Mouse (Mus musculus) intestine, postnatal 0 days (tissue): ENCODE measurements around the gene Tor1a. TPM values are rescaled to one million over a fixed set of nuclear protein-coding genes. Genes with fewer than 3 reads are reported as not detected.

ENCODE experiments used
- ATAC-seq: fragments of 200-750 bp; cut with Nextera tagmentation; 2 replicates; pipeline ENCODE4 v1.8.0; 2017; ENCODE audit warnings: mild to moderate bottlenecking, moderate TSS enrichment, moderate library complexity
- H3K27ac ChIP-seq: fragments of 300-500 bp; sonication (generic); 2 replicates; pipeline ENCODE4 v1.5.1; 2014; ENCODE audit warnings: mild to moderate bottlenecking, low read depth, low read length, moderate library complexity
- H3K27me3 ChIP-seq: fragments of 300-500 bp; sonication (generic); replicated peaks from 2 replicates; pipeline ENCODE4 v1.6.1; 2014; ENCODE audit warnings: low read length, mixed read lengths; ENCODE audit not compliant: control insufficient read depth, insufficient read depth
- H3K36me3 ChIP-seq: fragments of 300-500 bp; sonication (generic); 2 replicates; pipeline ENCODE4 v1.6.1; 2014; ENCODE audit warnings: mild to moderate bottlenecking, moderate library complexity; ENCODE audit not compliant: control insufficient read depth, insufficient read depth
- H3K4me1 ChIP-seq: fragments of 300-500 bp; sonication (generic); replicated peaks from 2 replicates; pipeline ENCODE4 v1.6.1; 2014; ENCODE audit warnings: antibody characterized with exemption, low read length, mixed read lengths; ENCODE audit not compliant: control insufficient read depth, insufficient read depth
- H3K4me2 ChIP-seq: fragments of 300-500 bp; sonication (generic); replicated peaks from 2 replicates; pipeline ENCODE4 v1.6.1; 2014; ENCODE audit warnings: low read depth, mild to moderate bottlenecking, moderate library complexity
- H3K4me3 ChIP-seq: fragments of 300-500 bp; sonication (generic); 2 replicates; pipeline ENCODE4 v1.5.1; 2014; ENCODE audit warnings: low read depth, low read length
- H3K9ac ChIP-seq: fragments of 300-500 bp; sonication (generic); 2 replicates; pipeline ENCODE4 v1.6.1; 2014; ENCODE audit warnings: mild to moderate bottlenecking, low read depth, low read length
- H3K9me3 ChIP-seq: fragments of 300-500 bp; sonication (generic); 2 replicates; pipeline ENCODE4 v1.6.1; 2016; ENCODE audit warnings: mixed run types; ENCODE audit not compliant: control insufficient read depth
- CTCF ChIP-seq: sonication (generic); IDR thresholded peaks from 2 replicates; pipeline ENCODE4 v1.5.1; 2016; ENCODE audit warnings: low read depth, mild to moderate bottlenecking, control low read depth, antibody characterized with exemption, moderate library complexity
- WGBS: fragments of 180-500 bp; shearing (Covaris S2); extraction: QIAGEN DNeasy Blood & Tissue Kit; methylation state at CpG from one replicate; pipeline ENCODE4 v1.1.7; 2014; 5-methylcytosine and 5-hydroxymethylcytosine counted together
- polyA plus RNA-seq: library from polyadenylated mRNA; unstranded; fragments of >200 nt; fragmentation: Nextera tagmentation; extraction: Ambion mirVana; gene quantifications from 2 replicates; pipeline ENCODE4 v1.2.1, GENCODE M21; 2015

Gene Tor1a
- 90.3 and 95.4 TPM in 2 replicates for polyA plus RNA-seq

- ATAC-seq = peak; percentile 87
- no peaks in the 10 kb centered on the region for H3K9me3 ChIP-seq
- H3K4me1 ChIP-seq = peaks cover 6% of the 10 kb centered on the region; the same call in 1 of the 2 replicates
- H3K27ac ChIP-seq = peak within 1 kb of the TSS; percentile 93
- H3K36me3 ChIP-seq = peaks cover 28% of the 10 kb centered on the region
- peak within 1 kb of the TSS; percentile 84 for H3K4me2 ChIP-seq
- no peaks in the 10 kb centered on the region for H3K27me3 ChIP-seq
- TF ChIP-seq CTCF = peak; percentile 37; the same call in 1 of the 2 replicates
- peak within 1 kb of the TSS; percentile 98 for H3K4me3 ChIP-seq
- 3% methylated on average over 57 of the region's 59 CpGs for WGBS
- H3K9ac ChIP-seq = peak within 1 kb of the TSS; percentile 92
Observed at GRCm38 (mm10) chr2:30967352-30968327, at the start of gene Tor1a. Gene Tor1a, minus strand, starts transcription at chr2:30967933.

GRCm38 (mm10) chr2:31013371-31014120 lies 45.8 kb upstream of the Tor1a start:
- H3K27me3 ChIP-seq = no peaks in the 10 kb centered on the region
- H3K4me1 ChIP-seq = no peaks in the 10 kb centered on the region
- H3K27ac ChIP-seq = no peak overlapping the region
- 78% methylated on average over 14 of the region's 14 CpGs for WGBS
- no peak for ATAC-seq
- no peak overlapping the region for H3K4me2 ChIP-seq
- H3K9me3 ChIP-seq = no peaks in the 10 kb centered on the region
- H3K9ac ChIP-seq = no peak overlapping the region
- peaks cover 41% of the 10 kb centered on the region; the same call in 1 of the 2 replicates for H3K36me3 ChIP-seq
- H3K4me3 ChIP-seq = no peak overlapping the region
- TF ChIP-seq CTCF = no peak

GRCm38 (mm10) chr2:31007208-31007607 lies 39.5 kb upstream of the Tor1a start:
- Histone ChIP-seq H3K9ac (no peak overlapping the region), H3K4me2 (no peak overlapping the region), H3K4me3 (no peak overlapping the region), H3K27ac (no peak overlapping the region), H3K36me3 (peaks cover 44% of the 10 kb centered on the region; the same call in 1 of the 2 replicates), H3K9me3 (no peaks in the 10 kb centered on the region), H3K4me1 (no peaks in the 10 kb centered on the region), H3K27me3 (no peaks in the 10 kb centered on the region)
- no peak for TF ChIP-seq CTCF
- WGBS = 77% methylated on average over 5 of the region's 5 CpGs
- no peak for ATAC-seq

- no peak for ATAC-seq
- no peak for TF ChIP-seq CTCF
- WGBS = 83% methylated on average over 5 of the region's 5 CpGs
- Histone ChIP-seq H3K4me3 (no peak overlapping the region), H3K4me1 (no peaks in the 10 kb centered on the region), H3K9me3 (no peaks in the 10 kb centered on the region), H3K27me3 (no peaks in the 10 kb centered on the region), H3K4me2 (no peak overlapping the region), H3K36me3 (peaks cover 46% of the 10 kb centered on the region; the same call in 1 of the 2 replicates), H3K27ac (no peak overlapping the region), H3K9ac (no peak overlapping the region)
Observed at GRCm38 (mm10) chr2:31006434-31006833, 38.7 kb upstream of the Tor1a start.

GRCm38 (mm10) chr2:31005453-31005852 lies 37.7 kb upstream of the Tor1a start:
- TF ChIP-seq CTCF = no peak
- ATAC-seq = no peak
- Histone ChIP-seq H3K27me3 (no peaks in the 10 kb centered on the region), H3K9me3 (no peaks in the 10 kb centered on the region), H3K4me1 (no peaks in the 10 kb centered on the region), H3K9ac (no peak overlapping the region), H3K4me2 (no peak overlapping the region), H3K4me3 (no peak overlapping the region), H3K36me3 (peaks cover 42% of the 10 kb centered on the region; the same call in 1 of the 2 replicates), H3K27ac (no peak overlapping the region)
- WGBS = 74% methylated on average over 2 of the region's 2 CpGs

- H3K4me2 ChIP-seq = no peak overlapping the region
- no peaks in the 10 kb centered on the region for H3K4me1 ChIP-seq
- TF ChIP-seq CTCF = no peak
- no peak overlapping the region for H3K9ac ChIP-seq
- WGBS = 95% methylated on average over 10 of the region's 10 CpGs
- H3K36me3 ChIP-seq = peaks cover 35% of the 10 kb centered on the region; the same call in 1 of the 2 replicates
- H3K27ac ChIP-seq = no peak overlapping the region
- no peak overlapping the region for H3K4me3 ChIP-seq
- ATAC-seq = no peak
- H3K27me3 ChIP-seq = no peaks in the 10 kb centered on the region
- no peaks in the 10 kb centered on the region for H3K9me3 ChIP-seq
Observed at GRCm38 (mm10) chr2:31002857-31003256, 35.1 kb upstream of the Tor1a start.
